ENCODE assay signal across 25 mouse cellular contexts in the genomic region with DNA sequence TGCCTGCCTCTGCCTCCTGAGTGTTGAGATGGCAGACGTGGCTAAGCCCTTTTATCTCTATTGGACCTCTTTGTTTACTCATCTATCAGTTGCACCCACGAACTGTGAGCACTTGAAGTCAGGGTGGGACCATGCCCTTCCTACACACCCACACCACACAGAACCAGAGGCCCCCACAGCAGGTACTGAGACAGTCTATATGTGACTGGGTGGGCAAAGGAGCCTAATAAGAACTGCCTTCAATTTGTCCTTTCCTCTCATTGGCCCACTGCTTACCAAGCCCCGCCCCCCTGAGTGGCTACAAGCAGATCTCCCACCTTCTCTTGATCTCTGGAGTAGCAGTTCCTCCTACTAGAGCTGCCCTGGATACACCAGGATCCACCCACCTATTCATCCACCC. TPM values are rescaled to one million over a fixed set of nuclear protein-coding genes. Genes with fewer than 3 reads are reported as not detected.
DNase-seq lines count a peak whose midpoint lies in the region; ATAC-seq and TF ChIP-seq lines count a peak whose summit lies in the region.
"Had no signal": no experiment of that assay in that cellular context is flagged by ENCODE, and none has a peak within 500 bp of the region (broad histone marks: within the 10 kb centered on the region; RNA-seq: fewer than 3 reads in every experiment).

No protein-coding gene starts in this region.

- 0 out of 2 replicates have a peak overlapping the region, but pooled peaks have one; percentile 9 for H3K27ac ChIP-seq in kidney, postnatal 0 days
- no peak overlapping the region for H3K27ac ChIP-seq in intestine, postnatal 0 days (ENCODE audit: low read depth, low read length)
- peak overlapping the region; percentile 78 for H3K27ac ChIP-seq in small intestine, adult 2 months (ENCODE audit: insufficient read depth, low read depth, low read length)
- H3K27ac ChIP-seq: embryonic facial prominence, embryonic 13.5 days; heart, embryonic 13.5 days; layer of hippocampus, adult 2 months; midbrain, embryonic 13.5 days had no signal

- H3K36me3 ChIP-seq in kidney, postnatal 0 days (ENCODE audit: insufficient read depth, low read length), result no peaks in the 10 kb centered on the region
- H3K36me3 ChIP-seq in intestine, postnatal 0 days (ENCODE audit: control insufficient read depth, insufficient read depth), result peaks cover 4% of the 10 kb centered on the region; the same call in 1 of the 2 replicates
- peaks cover 10% of the 10 kb centered on the region; the same call in 1 of the 2 replicates for H3K36me3 ChIP-seq in small intestine, adult 2 months (ENCODE audit: control insufficient read depth, insufficient read depth, low read length)
- H3K36me3 ChIP-seq: embryonic facial prominence, embryonic 13.5 days; heart, embryonic 13.5 days; midbrain, embryonic 13.5 days had no signal

- peaks cover 10% of the 10 kb centered on the region; the same call in 1 of the 2 replicates for H3K4me1 ChIP-seq in kidney, postnatal 0 days (replicated peaks; ENCODE audit: insufficient read depth, low read length)
- peaks cover 17% of the 10 kb centered on the region; the same call in 1 of the 2 replicates for H3K4me1 ChIP-seq in intestine, postnatal 0 days (replicated peaks; ENCODE audit: control insufficient read depth, insufficient read depth, low read length)
- H3K4me1 ChIP-seq in small intestine, adult 2 months (ENCODE audit: control insufficient read depth, insufficient read depth, insufficient read length, low read length), result peaks cover 53% of the 10 kb centered on the region

- H3K4me2 ChIP-seq in kidney, postnatal 0 days (ENCODE audit: low read length), result no peak overlapping the region
- H3K4me2 ChIP-seq in intestine, postnatal 0 days (replicated peaks; ENCODE audit: low read depth), result peak overlapping the region; percentile 43; the same call in 1 of the 2 replicates
- H3K4me2 ChIP-seq: midbrain, embryonic 13.5 days had no signal

- no peak for ATAC-seq in kidney, postnatal 0 days (replicated peaks; ENCODE audit: low FRiP score, low read depth)
- no peak for ATAC-seq in intestine, postnatal 0 days
- ATAC-seq: activated CD4-positive, CD25-positive, alpha-beta regulatory T cell, adult 4 months; forebrain, embryonic 16.5 days; hindbrain, embryonic 16.5 days; midbrain, embryonic 13.5 days had no signal

- H3K9ac ChIP-seq in kidney, postnatal 0 days (ENCODE audit: low read depth, low read length), result no peak overlapping the region
- no peak overlapping the region for H3K9ac ChIP-seq in intestine, postnatal 0 days (ENCODE audit: low read depth, low read length)
- H3K9ac ChIP-seq: embryonic facial prominence, embryonic 13.5 days; heart, embryonic 13.5 days; midbrain, embryonic 13.5 days had no signal

- no peaks in the 10 kb centered on the region for H3K9me3 ChIP-seq in kidney, postnatal 0 days (replicated peaks; ENCODE audit: low read length)
- H3K9me3 ChIP-seq in intestine, postnatal 0 days (ENCODE audit: control insufficient read depth), result no peaks in the 10 kb centered on the region
- H3K9me3 ChIP-seq: embryonic facial prominence, embryonic 13.5 days; heart, embryonic 13.5 days; midbrain, embryonic 13.5 days had no signal

- no peak overlapping the region for H3K4me3 ChIP-seq in kidney, postnatal 0 days (replicated peaks; ENCODE audit: low read depth, low read length)
- no peak overlapping the region for H3K4me3 ChIP-seq in intestine, postnatal 0 days (ENCODE audit: low read depth, low read length)
- no peak overlapping the region for H3K4me3 ChIP-seq in small intestine, adult 2 months (ENCODE audit: low read depth, low read length)
- H3K4me3 ChIP-seq: embryonic facial prominence, embryonic 13.5 days; layer of hippocampus, adult 2 months; midbrain, embryonic 13.5 days had no signal

- TF ChIP-seq CTCF in kidney, postnatal 0 days (IDR thresholded peaks at IDR 0.05; ENCODE audit: low read depth), result no peak
- TF ChIP-seq CTCF in intestine, postnatal 0 days (IDR thresholded peaks at IDR 0.05; ENCODE audit: low read depth), result no peak
- TF ChIP-seq CTCF in small intestine, adult 2 months (IDR thresholded peaks at IDR 0.05; ENCODE audit: extremely low read depth, insufficient read length, insufficient replicate concordance, low read depth, low read length), result no peak

- DNase-seq in kidney, postnatal 0 days (ENCODE audit: low spot score), result no peak
- DNase-seq in kidney, postnatal 10 days, result no peak
- peak; percentile 45 for DNase-seq in ZHBTc4 (ENCODE audit: low read depth, low spot score)
- DNase-seq in ovary, postnatal 14 days (ENCODE audit: low spot score), result no peak
- DNase-seq in natural killer cell, adult 2 months (ENCODE audit: low spot score in 2 of 2), result no peak
- DNase-seq: adrenal gland, postnatal 14 days; cerebellum, adult 2 months; kidney, adult 18-20 months; kidney, postnatal 14 days; layer of hippocampus, postnatal 36 days; left cerebral cortex, postnatal 4 days; lung, postnatal 10 days; spleen, adult 18-20 months; thymus, adult 2 months had no signal

- TF ChIP-seq POLR2A in small intestine, adult 2 months (IDR thresholded peaks at IDR 0.05; ENCODE audit: low read depth, low read length), result no peak

- 62% methylated on average over 3 of the region's 3 CpGs for WGBS in kidney, postnatal 0 days
- 32% methylated on average over 3 of the region's 3 CpGs for WGBS in intestine, postnatal 0 days
- WGBS in small intestine, adult 2 months, result 39% methylated on average over 3 of the region's 3 CpGs

- peaks cover 9% of the 10 kb centered on the region for H3K27me3 ChIP-seq in kidney, postnatal 0 days (ENCODE audit: insufficient read depth, low read length)
- peaks cover 3% of the 10 kb centered on the region; the same call in 1 of the 2 replicates for H3K27me3 ChIP-seq in intestine, postnatal 0 days (replicated peaks; ENCODE audit: control insufficient read depth, insufficient read depth, low read length)
- H3K27me3 ChIP-seq in small intestine, adult 2 months (ENCODE audit: control insufficient read depth, insufficient read depth, low read length), result no peaks in the 10 kb centered on the region; the same call in 1 of the 2 replicates

RNA-seq across cellular contexts. Expression of gene Slc1a7, which starts 58.1 kb away (rescaled TPM):
- polyA plus RNA-seq in kidney, postnatal 0 days (2015; fragmentation: Nextera tagmentation; extraction: Ambion mirVana), result 0.05 TPM in 1 of 2 replicates, not detected in the other
- 0.10 and 0.14 TPM in 2 replicates for polyA plus RNA-seq in intestine, postnatal 0 days (2015; fragmentation: Nextera tagmentation; extraction: Ambion mirVana)
- 0.11 and 0.16 TPM in 2 replicates for polyA plus RNA-seq in small intestine, adult 2 months (2012; rRNA removed)
- polyA plus RNA-seq: C2C12; embryonic facial prominence, embryonic 13.5 days; forebrain, embryonic 16.5 days; heart, embryonic 13.5 days; midbrain, embryonic 13.5 days; neural tube, embryonic 14.5 days had no signal
